Mouse (Mus musculus) megakaryocyte, embryonic 14.5 days (primary cell): ENCODE measurements around the gene Dtx2.

Source experiments
- FLI1 ChIP-seq: IDR thresholded peaks from 2 replicates; pipeline ENCODE4 v1.6.1; 2012; ENCODE audit warnings: low read length, inconsistent platforms, mixed read lengths
- GATA1 ChIP-seq: IDR thresholded peaks from 3 replicates; pipeline ENCODE4 v1.6.1; 2012; ENCODE audit warnings: mixed read lengths, low read length, inconsistent platforms, borderline replicate concordance

GRCm38 (mm10) chr5:136057085-136057484 lies 62.5 kb downstream of the Dtx2 start:
- TF ChIP-seq GATA1 (no peak), FLI1 (no peak)
